Mouse (Mus musculus): ENCODE results near the gene Psme1. TPM values are rescaled to one million over a fixed set of nuclear protein-coding genes. Genes with fewer than 3 reads are reported as not detected.

Gene Psme1
- 188 and 199 TPM in 2 replicates for polyA plus RNA-seq (2011; ENCODE audit: insufficient read depth, insufficient read length, low read depth, missing spikeins)

DNA sequence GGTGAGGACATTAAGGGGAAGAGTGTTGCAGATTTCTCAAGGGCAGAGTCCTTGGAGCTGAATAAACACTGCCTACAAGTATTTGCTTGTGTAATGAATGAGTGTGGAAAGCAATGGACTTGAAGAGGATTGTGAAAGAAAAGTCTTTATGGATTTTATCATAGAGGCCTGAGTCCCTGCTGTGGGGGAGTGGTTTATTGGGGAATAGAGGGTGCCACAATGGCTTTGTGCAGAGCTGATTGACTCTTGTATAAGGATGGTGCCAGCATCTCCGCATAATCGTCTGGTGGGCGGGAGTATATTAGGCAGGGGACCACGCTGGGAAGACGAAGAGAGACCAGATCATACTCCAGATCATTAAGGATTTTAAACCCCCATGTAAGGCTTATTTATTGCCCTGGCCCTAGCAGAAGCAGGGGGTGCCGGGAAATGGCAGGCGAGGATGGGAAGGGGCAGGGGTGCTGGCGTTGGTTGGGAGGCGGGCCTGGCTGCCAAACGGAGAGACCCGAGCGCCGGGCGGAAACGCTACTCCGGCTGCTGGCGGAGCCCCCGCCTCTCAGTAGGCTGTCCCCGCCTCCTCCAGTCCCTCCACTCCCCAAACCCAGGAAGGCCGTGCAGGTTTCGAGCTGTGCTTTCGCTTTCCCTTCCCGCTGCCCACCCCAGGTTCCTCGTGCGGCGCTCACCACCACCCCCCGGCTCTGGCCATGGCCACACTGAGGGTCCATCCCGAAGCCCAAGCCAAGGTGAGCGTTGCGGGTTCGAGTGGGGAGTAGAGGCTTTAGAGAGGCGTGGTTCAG lies at the start of gene Psme1:
Gene Psme1, plus strand, starts transcription at position 253 of the 797 bp plus-strand sequence.
- TF ChIP-seq CTCF (IDR thresholded peaks at IDR 0.05; ENCODE audit: low read depth, low read length) = no peak
- TF ChIP-seq EP300 (IDR thresholded peaks at IDR 0.05; ENCODE audit: insufficient read depth, low read depth, low read length) = no peak
- TF ChIP-seq POLR2A (IDR thresholded peaks at IDR 0.05; ENCODE audit: insufficient read depth, low read length) = peak; percentile 58
- Histone ChIP-seq H3K4me3 (ENCODE audit: low read depth, low read length) (peak within 1 kb of the TSS; percentile 82), H3K27me3 (ENCODE audit: control insufficient read depth, insufficient read depth, low read length, poor library complexity, severe bottlenecking) (no peaks in the 10 kb centered on the region), H3K9me3 (replicated peaks; ENCODE audit: control insufficient read depth, insufficient read depth, low read length, poor library complexity, severe bottlenecking) (no peaks in the 10 kb centered on the region), H3K36me3 (ENCODE audit: control insufficient read depth, insufficient read depth, low read length, poor library complexity, severe bottlenecking) (peaks cover 9% of the 10 kb centered on the region), H3K4me1 (ENCODE audit: control insufficient read depth, insufficient read depth, low read length) (peaks cover 11% of the 10 kb centered on the region), H3K9ac (ENCODE audit: low read depth, poor library complexity, severe bottlenecking) (peak within 1 kb of the TSS; percentile 68), H3K27ac (ENCODE audit: insufficient read depth, low read length) (0 out of 2 replicates have a peak within 1 kb of the TSS, but pooled peaks have one; percentile 2)

DNA sequence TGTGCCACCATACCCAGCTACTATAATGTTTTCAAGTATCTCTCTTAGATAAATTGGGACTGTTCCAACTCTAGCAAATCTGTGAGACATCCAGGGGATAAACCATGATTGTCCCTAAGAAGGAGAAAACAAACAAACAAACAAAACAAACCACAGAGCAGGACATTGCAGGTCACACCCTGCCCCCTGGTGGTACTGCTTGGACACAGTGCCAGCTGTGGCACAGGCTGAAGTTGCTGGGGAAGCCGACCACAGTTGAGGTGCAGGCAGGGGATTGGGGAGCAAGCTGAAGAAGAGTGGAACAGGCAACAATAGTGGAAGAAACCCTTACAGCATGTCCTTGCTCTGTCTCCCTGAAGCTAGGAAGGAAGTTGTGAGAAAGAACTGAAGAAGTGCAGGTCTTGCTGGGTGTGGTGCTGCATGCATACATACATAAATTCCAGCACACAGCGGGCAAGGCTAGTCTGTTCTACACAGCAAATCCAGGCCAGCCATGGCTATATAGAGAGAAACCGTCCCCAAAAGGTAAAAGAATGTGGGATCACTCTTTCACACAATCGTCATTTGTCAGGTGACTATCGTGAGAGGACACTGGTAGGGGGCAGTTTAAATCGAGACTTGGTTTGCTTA lies 41.7 kb upstream of the Psme1 start:
- no peaks in the 10 kb centered on the region for H3K9me3 ChIP-seq (replicated peaks; ENCODE audit: control insufficient read depth, insufficient read depth, low read length, poor library complexity, severe bottlenecking)
- no peaks in the 10 kb centered on the region for H3K27me3 ChIP-seq (ENCODE audit: control insufficient read depth, insufficient read depth, low read length, poor library complexity, severe bottlenecking)
- TF ChIP-seq POLR2A (IDR thresholded peaks at IDR 0.05; ENCODE audit: insufficient read depth, low read length) (no peak), EP300 (IDR thresholded peaks at IDR 0.05; ENCODE audit: insufficient read depth, low read depth, low read length) (no peak), CTCF (IDR thresholded peaks at IDR 0.05; ENCODE audit: low read depth, low read length) (peak; percentile 85)
- no peak overlapping the region for H3K27ac ChIP-seq (ENCODE audit: insufficient read depth, low read length)
- H3K4me1 ChIP-seq (ENCODE audit: control insufficient read depth, insufficient read depth, low read length) = peaks cover 2% of the 10 kb centered on the region
- H3K4me3 ChIP-seq (ENCODE audit: low read depth, low read length) = no peak overlapping the region
- H3K9ac ChIP-seq (ENCODE audit: low read depth, poor library complexity, severe bottlenecking) = no peak overlapping the region
- no peaks in the 10 kb centered on the region for H3K36me3 ChIP-seq (ENCODE audit: control insufficient read depth, insufficient read depth, low read length, poor library complexity, severe bottlenecking)

DNA sequence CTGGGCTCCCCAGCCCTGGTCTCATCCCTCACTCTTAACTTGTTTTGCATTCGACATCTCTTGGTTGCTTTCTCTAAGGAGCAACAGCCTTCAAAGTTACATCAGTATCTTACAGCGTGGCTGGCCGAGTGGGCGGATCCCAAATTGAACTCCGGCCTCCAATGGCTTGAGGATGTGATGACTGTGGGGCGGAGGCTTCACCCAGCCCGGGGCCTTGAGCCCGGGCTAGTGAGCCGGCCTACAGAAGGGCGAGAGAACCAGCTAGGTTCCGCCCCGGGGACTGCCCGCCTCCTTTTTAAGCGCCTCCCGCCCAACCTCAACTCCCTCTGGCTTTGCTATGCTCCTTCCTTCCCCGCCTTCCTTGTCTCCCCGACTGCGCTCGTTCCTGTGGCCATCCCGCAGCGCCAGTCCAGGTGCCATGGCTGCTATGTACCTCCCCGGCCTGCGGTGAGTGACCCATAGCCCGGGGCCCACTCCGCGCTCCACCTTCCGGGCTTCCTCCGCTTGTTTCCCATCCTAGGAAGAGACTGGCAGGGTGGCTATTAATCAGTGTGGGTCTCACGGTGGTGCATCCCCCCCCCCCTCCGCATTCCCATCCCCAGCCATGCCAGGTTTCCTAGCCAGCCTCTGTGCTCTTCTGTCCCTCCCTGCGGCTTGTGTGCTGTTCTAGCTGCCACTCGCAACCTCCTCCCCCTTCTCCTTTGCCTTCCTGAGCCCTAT lies 37.7 kb upstream of the Psme1 start, which contains the start of gene Pck2:
Gene Pck2, plus strand, starts transcription at position 200 of the 720 bp plus-strand sequence.
- TF ChIP-seq POLR2A (IDR thresholded peaks at IDR 0.05; ENCODE audit: insufficient read depth, low read length) (peak; percentile 74), CTCF (IDR thresholded peaks at IDR 0.05; ENCODE audit: low read depth, low read length) (no peak), EP300 (IDR thresholded peaks at IDR 0.05; ENCODE audit: insufficient read depth, low read depth, low read length) (no peak)
- Histone ChIP-seq H3K9me3 (replicated peaks; ENCODE audit: control insufficient read depth, insufficient read depth, low read length, poor library complexity, severe bottlenecking) (no peaks in the 10 kb centered on the region), H3K27me3 (ENCODE audit: control insufficient read depth, insufficient read depth, low read length, poor library complexity, severe bottlenecking) (no peaks in the 10 kb centered on the region), H3K36me3 (ENCODE audit: control insufficient read depth, insufficient read depth, low read length, poor library complexity, severe bottlenecking) (peaks cover 18% of the 10 kb centered on the region), H3K27ac (ENCODE audit: insufficient read depth, low read length) (peak within 1 kb of the TSS; percentile 71), H3K9ac (ENCODE audit: low read depth, poor library complexity, severe bottlenecking) (peak within 1 kb of the TSS; percentile 92), H3K4me3 (ENCODE audit: low read depth, low read length) (peak within 1 kb of the TSS; percentile 89), H3K4me1 (ENCODE audit: control insufficient read depth, insufficient read depth, low read length) (peaks cover 2% of the 10 kb centered on the region)

DNA sequence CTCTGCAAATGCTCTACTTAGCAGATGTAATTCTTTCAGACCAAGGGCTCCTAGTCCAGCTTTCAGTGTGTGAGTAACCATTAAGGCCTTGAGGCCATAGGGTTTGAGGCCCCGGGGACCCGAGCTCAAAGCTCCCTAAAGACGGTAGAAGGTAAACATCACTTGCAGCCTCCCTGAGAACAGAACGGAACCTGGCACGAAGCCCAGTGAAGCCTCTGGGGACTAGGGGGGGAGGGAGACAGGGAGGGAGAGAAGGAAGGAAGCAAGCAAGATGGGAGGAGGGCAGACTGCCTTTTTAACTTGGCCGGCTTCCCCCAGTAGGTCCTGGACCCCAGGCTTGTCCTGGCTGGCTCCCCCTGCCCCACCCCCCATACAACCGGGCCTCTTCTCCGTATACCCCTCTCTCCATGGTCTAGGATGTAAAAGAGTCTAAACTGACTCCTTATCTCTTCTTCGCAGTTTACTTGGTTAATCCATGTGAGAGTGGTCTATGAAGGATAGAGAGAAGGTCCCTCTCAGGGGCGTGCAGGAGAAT lies 37.1 kb upstream of the Psme1 start:
- Histone ChIP-seq H3K4me3 (ENCODE audit: low read depth, low read length) (peak overlapping the region; percentile 89), H3K27ac (ENCODE audit: insufficient read depth, low read length) (peak overlapping the region; percentile 5; the same call in 1 of the 2 replicates), H3K9ac (ENCODE audit: low read depth, poor library complexity, severe bottlenecking) (peak overlapping the region; percentile 92), H3K9me3 (replicated peaks; ENCODE audit: control insufficient read depth, insufficient read depth, low read length, poor library complexity, severe bottlenecking) (no peaks in the 10 kb centered on the region), H3K27me3 (ENCODE audit: control insufficient read depth, insufficient read depth, low read length, poor library complexity, severe bottlenecking) (no peaks in the 10 kb centered on the region), H3K36me3 (ENCODE audit: control insufficient read depth, insufficient read depth, low read length, poor library complexity, severe bottlenecking) (peaks cover 22% of the 10 kb centered on the region), H3K4me1 (ENCODE audit: control insufficient read depth, insufficient read depth, low read length) (peaks cover 2% of the 10 kb centered on the region)
- TF ChIP-seq POLR2A (IDR thresholded peaks at IDR 0.05; ENCODE audit: insufficient read depth, low read length) (no peak), CTCF (IDR thresholded peaks at IDR 0.05; ENCODE audit: low read depth, low read length) (no peak), EP300 (IDR thresholded peaks at IDR 0.05; ENCODE audit: insufficient read depth, low read depth, low read length) (no peak)

DNA sequence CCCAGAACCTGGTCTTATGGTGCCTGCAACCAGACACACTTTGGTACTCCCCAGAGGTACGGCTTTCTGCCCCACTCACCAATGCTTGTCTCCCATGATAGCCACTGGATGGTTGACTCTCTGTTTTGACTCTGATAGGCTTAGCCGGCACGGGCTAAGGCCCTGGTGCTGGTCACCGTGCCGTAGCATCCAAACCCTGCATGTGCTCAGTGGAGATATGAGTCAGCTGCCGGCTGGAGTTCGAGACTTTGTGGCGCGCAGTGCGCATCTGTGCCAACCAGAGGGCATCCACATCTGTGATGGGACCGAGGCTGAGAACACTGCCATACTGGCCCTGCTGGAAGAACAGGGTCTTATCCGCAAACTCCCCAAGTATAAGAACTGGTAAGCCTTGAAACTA lies 35.7 kb upstream of the Psme1 start:
- H3K9me3 ChIP-seq (replicated peaks; ENCODE audit: control insufficient read depth, insufficient read depth, low read length, poor library complexity, severe bottlenecking) = no peaks in the 10 kb centered on the region
- H3K4me1 ChIP-seq (ENCODE audit: control insufficient read depth, insufficient read depth, low read length) = peaks cover 2% of the 10 kb centered on the region
- peaks cover 30% of the 10 kb centered on the region for H3K36me3 ChIP-seq (ENCODE audit: control insufficient read depth, insufficient read depth, low read length, poor library complexity, severe bottlenecking)
- no peaks in the 10 kb centered on the region for H3K27me3 ChIP-seq (ENCODE audit: control insufficient read depth, insufficient read depth, low read length, poor library complexity, severe bottlenecking)
- H3K4me3 ChIP-seq (ENCODE audit: low read depth, low read length) = no peak overlapping the region
- TF ChIP-seq POLR2A (IDR thresholded peaks at IDR 0.05; ENCODE audit: insufficient read depth, low read length) (no peak), CTCF (IDR thresholded peaks at IDR 0.05; ENCODE audit: low read depth, low read length) (no peak), EP300 (IDR thresholded peaks at IDR 0.05; ENCODE audit: insufficient read depth, low read depth, low read length) (no peak)
- H3K27ac ChIP-seq (ENCODE audit: insufficient read depth, low read length) = no peak overlapping the region
- no peak overlapping the region for H3K9ac ChIP-seq (ENCODE audit: low read depth, poor library complexity, severe bottlenecking)
